7 mouse cellular contexts compared by ENCODE assay signal in the genomic region with DNA sequence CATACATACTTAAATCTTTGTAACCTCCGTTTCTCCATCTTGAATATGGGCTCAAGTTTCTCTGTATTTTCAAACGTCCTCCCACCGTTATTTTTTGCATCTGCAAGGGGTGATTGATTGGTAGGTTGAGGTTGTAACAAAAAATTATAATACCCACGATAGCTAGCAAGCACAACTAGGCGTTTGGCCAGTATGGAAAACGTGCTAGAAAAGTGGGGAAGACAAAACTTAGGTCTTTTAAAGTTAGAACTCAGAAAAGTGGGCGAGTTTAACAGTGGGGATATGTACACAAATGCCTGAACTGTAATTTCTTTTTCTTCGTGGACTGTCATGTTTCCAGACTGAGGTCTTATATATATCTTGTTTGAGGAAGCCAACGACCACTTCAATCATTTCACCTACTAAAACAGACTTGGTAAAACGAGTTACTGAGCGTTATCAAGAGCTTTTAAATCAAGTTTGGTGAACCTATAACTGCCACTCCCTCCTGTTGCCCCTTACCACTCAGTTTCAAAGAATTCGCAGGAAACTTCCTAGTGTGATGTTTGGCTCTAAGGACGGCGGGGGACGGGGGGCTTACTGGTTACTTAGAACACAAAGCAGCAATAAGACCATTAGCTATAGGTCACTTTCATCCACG. TPM values are rescaled to one million over a fixed set of nuclear protein-coding genes. Genes with fewer than 3 reads are reported as not detected.
DNase-seq lines count a peak whose midpoint lies in the region; ATAC-seq and TF ChIP-seq lines count a peak whose summit lies in the region.

No protein-coding gene starts in this region.

- H3K4me2 ChIP-seq in lung, postnatal 0 days (replicated peaks; ENCODE audit: low read depth, low read length), result peak overlapping the region; percentile 74
- peak overlapping the region; percentile 65 for H3K4me2 ChIP-seq in stomach, embryonic 14.5 days (replicated peaks; ENCODE audit: low read depth, low read length)

- H3K27me3 ChIP-seq in lung, postnatal 0 days (replicated peaks; ENCODE audit: insufficient read depth, low read length), result no peaks in the 10 kb centered on the region
- H3K27me3 ChIP-seq in limb, embryonic 10.5 days (ENCODE audit: low read depth, poor library complexity, severe bottlenecking), result no peaks in the 10 kb centered on the region
- no peaks in the 10 kb centered on the region for H3K27me3 ChIP-seq in stomach, embryonic 14.5 days (ENCODE audit: control insufficient read depth, insufficient read depth, low read length)

- H3K36me3 ChIP-seq in lung, postnatal 0 days (ENCODE audit: insufficient read depth, low read length), result no peaks in the 10 kb centered on the region
- H3K36me3 ChIP-seq in limb, embryonic 10.5 days, result peaks cover 26% of the 10 kb centered on the region
- no peaks in the 10 kb centered on the region for H3K36me3 ChIP-seq in stomach, embryonic 14.5 days (ENCODE audit: control insufficient read depth, insufficient read depth, low read length)

- H3K4me3 ChIP-seq in lung, postnatal 0 days (ENCODE audit: low read depth, low read length), result peak overlapping the region; percentile 64
- H3K4me3 ChIP-seq in embryonic fibroblast, embryonic 13.5 days (ENCODE audit: insufficient read depth, low read length), result peak overlapping the region; percentile 68
- H3K4me3 ChIP-seq in limb, embryonic 10.5 days, result peak overlapping the region; percentile 70
- peak overlapping the region; percentile 70 for H3K4me3 ChIP-seq in stomach, embryonic 14.5 days (ENCODE audit: low read depth, low read length)

- no peak for TF ChIP-seq CTCF in lung, postnatal 0 days (IDR thresholded peaks at IDR 0.05)
- TF ChIP-seq CTCF in embryonic fibroblast, embryonic 13.5 days (IDR thresholded peaks at IDR 0.05; ENCODE audit: borderline replicate concordance, insufficient read depth, low read length), result no peak

- no peaks in the 10 kb centered on the region for H3K9me3 ChIP-seq in lung, postnatal 0 days (ENCODE audit: low read length)
- no peaks in the 10 kb centered on the region for H3K9me3 ChIP-seq in limb, embryonic 10.5 days (replicated peaks)
- H3K9me3 ChIP-seq in stomach, embryonic 14.5 days (ENCODE audit: control insufficient read depth, low read depth, low read length), result no peaks in the 10 kb centered on the region

- H3K9ac ChIP-seq in lung, postnatal 0 days (replicated peaks; ENCODE audit: low read depth), result peak overlapping the region; percentile 76
- peak overlapping the region; percentile 71; the same call in 1 of the 2 replicates for H3K9ac ChIP-seq in stomach, embryonic 14.5 days (replicated peaks; ENCODE audit: low read depth, low read length)

- TF ChIP-seq EP300 in lung, postnatal 0 days (IDR thresholded peaks at IDR 0.05), result peak; percentile 43; the same call in 1 of the 2 replicates

- 29% methylated on average over 16 of the region's 16 CpGs for WGBS in lung, postnatal 0 days
- 35% methylated on average over 16 of the region's 16 CpGs for WGBS in limb, embryonic 10.5 days
- WGBS in stomach, embryonic 14.5 days, result 31% methylated on average over 16 of the region's 16 CpGs

- H3K27ac ChIP-seq in lung, postnatal 0 days (ENCODE audit: low read length), result peak overlapping the region; percentile 99
- peak overlapping the region; percentile 97 for H3K27ac ChIP-seq in embryonic fibroblast, embryonic 13.5 days (ENCODE audit: insufficient read depth, low read length)
- peak overlapping the region; percentile 97 for H3K27ac ChIP-seq in limb, embryonic 10.5 days
- H3K27ac ChIP-seq in stomach, embryonic 14.5 days (ENCODE audit: low read length), result peak overlapping the region; percentile 87

- H3K4me1 ChIP-seq in lung, postnatal 0 days (ENCODE audit: insufficient read depth, low read depth, low read length), result peaks cover 4% of the 10 kb centered on the region; the same call in 1 of the 2 replicates
- no peaks in the 10 kb centered on the region; the same call in 1 of the 2 replicates for H3K4me1 ChIP-seq in embryonic fibroblast, embryonic 13.5 days (ENCODE audit: control insufficient read depth, insufficient read depth, low read length)
- H3K4me1 ChIP-seq in limb, embryonic 10.5 days, result peaks cover 22% of the 10 kb centered on the region
- H3K4me1 ChIP-seq in stomach, embryonic 14.5 days (ENCODE audit: control insufficient read depth, insufficient read depth, low read length), result 0 out of 2 replicates have a peak, but pooled peaks cover 9% of the 10 kb centered on the region

- no peak for DNase-seq in lung, postnatal 0 days (ENCODE audit: low spot score)
- DNase-seq in lung, postnatal 14 days, result no peak
- no peak for DNase-seq in limb, embryonic 10.5 days (ENCODE audit: low spot score)
- DNase-seq in thymus, postnatal 36 days, result no peak
- DNase-seq in right cerebral cortex, adult 2 months (ENCODE audit: low spot score in 2 of 2), result no peak

- TF ChIP-seq POLR2A in embryonic fibroblast, embryonic 13.5 days (IDR thresholded peaks at IDR 0.05; ENCODE audit: low read depth, low read length), result 0 out of 2 replicates have a peak, but pooled peaks have one; percentile 9

- ATAC-seq in lung, postnatal 0 days, result no peak
- no peak for ATAC-seq in stomach, embryonic 14.5 days (ENCODE audit: insufficient number of reproducible peaks, insufficient read depth, low FRiP score, low read depth)

RNA-seq across cellular contexts. Expression of gene Sugt1, which starts 0.9 kb away (rescaled TPM):
- polyA plus RNA-seq in lung, postnatal 0 days (2015; fragmentation: Nextera tagmentation; extraction: Ambion mirVana), result 96.8 and 104 TPM in 2 replicates
- 186 and 200 TPM in 2 replicates for polyA plus RNA-seq in embryonic fibroblast, embryonic 13.5 days (2011; ENCODE audit: insufficient read length, low read depth, missing spikeins)
- 147 and 148 TPM in 2 replicates for polyA plus RNA-seq in limb, embryonic 10.5 days (2016; fragmentation: Nextera tagmentation; extraction: Ambion mirVana)
- 121 and 127 TPM in 2 replicates for polyA plus RNA-seq in stomach, embryonic 14.5 days (2014; fragmentation: Nextera tagmentation; extraction: Ambion mirVana)
